Mouse (Mus musculus): ENCODE results near the gene Sh3glb2. TPM values are rescaled to one million over a fixed set of nuclear protein-coding genes. Genes with fewer than 3 reads are reported as not detected.

The Sh3glb2 gene
- total and polyA plus RNA-seq, 2 experiments from 2014 or later = 89.5 to 234 TPM

DNA sequence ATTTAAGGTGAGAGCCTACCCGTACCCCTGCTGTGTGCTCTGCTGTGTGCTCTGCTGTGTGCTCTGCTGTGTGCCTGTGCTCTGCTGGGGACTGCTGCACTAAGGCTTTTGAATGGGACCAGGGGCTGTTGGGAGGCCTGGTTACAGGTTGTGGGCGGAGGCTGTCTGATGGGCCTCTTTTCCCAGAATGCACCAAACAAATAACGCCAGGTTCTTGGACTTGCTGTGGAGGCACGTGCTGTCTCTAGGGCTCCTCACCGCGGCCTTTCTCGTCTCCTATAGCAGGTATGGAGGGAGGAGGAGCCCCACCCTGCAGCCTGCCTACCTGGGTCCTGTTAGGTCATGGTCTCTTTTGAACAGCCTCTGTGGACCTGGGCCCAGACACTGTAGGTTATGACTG is 37.1 kb upstream of the Sh3glb2 start:
- ATAC-seq (ENCODE audit: insufficient read depth, low read depth) (no peak), DNase-seq (ENCODE audit: low spot score) (no peak)
- Histone ChIP-seq H3K27ac (ENCODE audit: low read depth) (no peak overlapping the region), H3K4me2 (ENCODE audit: low read depth, low read length) (no peak overlapping the region), H3K9ac (replicated peaks; ENCODE audit: low read depth, low read length) (no peak overlapping the region), H3K9me3 (replicated peaks; ENCODE audit: control insufficient read depth, low read length) (no peaks in the 10 kb centered on the region), H3K36me3 (replicated peaks; ENCODE audit: control insufficient read depth, insufficient read depth, low read length) (peaks cover 41% of the 10 kb centered on the region), H3K4me1 (ENCODE audit: control insufficient read depth, insufficient read depth) (peaks cover 14% of the 10 kb centered on the region), H3K27me3 (ENCODE audit: control insufficient read depth, insufficient read depth, low read length) (no peaks in the 10 kb centered on the region), H3K4me3 (ENCODE audit: low read depth, low read length) (no peak overlapping the region)
- WGBS = 87% methylated on average over 7 of the region's 7 CpGs
- TF ChIP-seq CTCF (IDR thresholded peaks at IDR 0.05; ENCODE audit: low read depth) (no peak), EP300 (IDR thresholded peaks at IDR 0.05; ENCODE audit: low read depth) (no peak)

- no peaks in the 10 kb centered on the region for H3K9me3 ChIP-seq (replicated peaks; ENCODE audit: control insufficient read depth, low read length)
- no peak for DNase-seq (ENCODE audit: low spot score)
- TF ChIP-seq CTCF (IDR thresholded peaks at IDR 0.05; ENCODE audit: low read depth) (no peak), EP300 (IDR thresholded peaks at IDR 0.05; ENCODE audit: low read depth) (no peak)
- H3K27ac ChIP-seq (ENCODE audit: low read depth) = no peak overlapping the region
- H3K9ac ChIP-seq (replicated peaks; ENCODE audit: low read depth, low read length) = no peak overlapping the region
- H3K27me3 ChIP-seq (ENCODE audit: control insufficient read depth, insufficient read depth, low read length) = no peaks in the 10 kb centered on the region
- ATAC-seq (ENCODE audit: insufficient read depth, low read depth) = no peak
- WGBS = 82% methylated on average over 7 of the region's 7 CpGs
- no peak overlapping the region for H3K4me3 ChIP-seq (ENCODE audit: low read depth, low read length)
- H3K36me3 ChIP-seq (replicated peaks; ENCODE audit: control insufficient read depth, insufficient read depth, low read length) = peaks cover 36% of the 10 kb centered on the region
- H3K4me1 ChIP-seq (ENCODE audit: control insufficient read depth, insufficient read depth) = peaks cover 14% of the 10 kb centered on the region
- no peak overlapping the region for H3K4me2 ChIP-seq (ENCODE audit: low read depth, low read length)
Observed at GRCm38 (mm10) chr2:30395757-30396156, 36.6 kb upstream of the Sh3glb2 start.

GRCm38 (mm10) chr2:30393370-30393656 is 34.2 kb upstream of the Sh3glb2 start:
- H3K9me3 ChIP-seq (replicated peaks; ENCODE audit: control insufficient read depth, low read length) = no peaks in the 10 kb centered on the region
- H3K4me1 ChIP-seq (ENCODE audit: control insufficient read depth, insufficient read depth) = peaks cover 9% of the 10 kb centered on the region
- peak overlapping the region; percentile 81 for H3K4me3 ChIP-seq (ENCODE audit: low read depth, low read length)
- H3K27ac ChIP-seq (ENCODE audit: low read depth) = peak overlapping the region; percentile 87
- peaks cover 27% of the 10 kb centered on the region for H3K36me3 ChIP-seq (replicated peaks; ENCODE audit: control insufficient read depth, insufficient read depth, low read length)
- TF ChIP-seq CTCF (IDR thresholded peaks at IDR 0.05; ENCODE audit: low read depth) (no peak), EP300 (IDR thresholded peaks at IDR 0.05; ENCODE audit: low read depth) (no peak)
- no peak for ATAC-seq (ENCODE audit: insufficient read depth, low read depth)
- 43% methylated on average over 1 of the region's 1 CpGs for WGBS
- H3K4me2 ChIP-seq (ENCODE audit: low read depth, low read length) = peak overlapping the region; percentile 93
- H3K9ac ChIP-seq (replicated peaks; ENCODE audit: low read depth, low read length) = peak overlapping the region; percentile 65
- DNase-seq (ENCODE audit: low spot score) = no peak
- no peaks in the 10 kb centered on the region for H3K27me3 ChIP-seq (ENCODE audit: control insufficient read depth, insufficient read depth, low read length)

DNA sequence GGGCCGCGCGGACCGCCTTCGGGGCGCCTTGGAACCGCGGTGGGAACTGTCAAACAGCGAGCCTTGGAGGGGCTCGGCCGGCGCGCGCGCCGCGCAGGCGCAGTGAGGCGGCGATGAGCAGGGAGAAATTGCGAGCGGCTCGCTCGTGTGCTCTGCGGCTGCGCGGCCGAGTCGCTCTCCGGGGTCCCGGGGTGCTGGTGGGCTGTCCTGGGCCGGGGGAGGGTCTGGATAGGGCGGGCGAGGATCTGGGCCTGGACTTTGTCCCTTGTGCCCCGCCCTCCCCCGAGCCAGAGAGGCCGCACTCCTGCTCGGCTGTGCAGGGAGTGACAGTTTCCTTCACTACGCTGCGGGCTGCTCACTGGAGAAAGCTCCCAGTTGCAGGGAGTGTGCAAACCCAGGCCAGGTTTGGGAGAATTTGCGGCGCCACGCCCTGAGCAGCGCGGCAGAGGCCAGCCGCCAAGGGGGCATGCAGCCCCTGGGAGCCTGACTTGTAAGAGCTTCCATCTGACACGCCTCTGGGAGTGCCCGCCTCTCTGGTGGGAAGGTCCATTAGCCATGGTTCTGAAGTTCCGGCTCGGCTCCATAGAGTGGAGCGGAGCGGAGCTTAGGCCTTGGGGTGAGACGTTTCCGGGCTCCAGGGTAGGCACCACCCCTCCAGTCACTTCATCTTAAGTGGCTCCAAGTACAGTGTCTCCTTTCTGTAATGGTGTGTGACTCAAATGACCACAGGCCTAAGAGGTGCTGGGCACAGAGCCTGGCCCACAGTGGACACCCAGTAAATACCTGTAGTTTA is 33.6 kb upstream of the Sh3glb2 start:
- no peaks in the 10 kb centered on the region for H3K27me3 ChIP-seq (ENCODE audit: control insufficient read depth, insufficient read depth, low read length)
- WGBS = 0% methylated on average over 50 of the region's 54 CpGs
- H3K9ac ChIP-seq (replicated peaks; ENCODE audit: low read depth, low read length) = peak overlapping the region; percentile 65
- H3K36me3 ChIP-seq (replicated peaks; ENCODE audit: control insufficient read depth, insufficient read depth, low read length) = peaks cover 22% of the 10 kb centered on the region
- peak overlapping the region; percentile 81 for H3K4me3 ChIP-seq (ENCODE audit: low read depth, low read length)
- no peaks in the 10 kb centered on the region for H3K9me3 ChIP-seq (replicated peaks; ENCODE audit: control insufficient read depth, low read length)
- DNase-seq (ENCODE audit: low spot score) = peak; percentile 66
- peaks cover 9% of the 10 kb centered on the region for H3K4me1 ChIP-seq (ENCODE audit: control insufficient read depth, insufficient read depth)
- no peak for TF ChIP-seq CTCF (IDR thresholded peaks at IDR 0.05; ENCODE audit: low read depth)
- peak overlapping the region; percentile 93 for H3K4me2 ChIP-seq (ENCODE audit: low read depth, low read length)
- peak overlapping the region; percentile 87 for H3K27ac ChIP-seq (ENCODE audit: low read depth)
- peak; percentile 66 for ATAC-seq (ENCODE audit: insufficient read depth, low read depth)

DNA sequence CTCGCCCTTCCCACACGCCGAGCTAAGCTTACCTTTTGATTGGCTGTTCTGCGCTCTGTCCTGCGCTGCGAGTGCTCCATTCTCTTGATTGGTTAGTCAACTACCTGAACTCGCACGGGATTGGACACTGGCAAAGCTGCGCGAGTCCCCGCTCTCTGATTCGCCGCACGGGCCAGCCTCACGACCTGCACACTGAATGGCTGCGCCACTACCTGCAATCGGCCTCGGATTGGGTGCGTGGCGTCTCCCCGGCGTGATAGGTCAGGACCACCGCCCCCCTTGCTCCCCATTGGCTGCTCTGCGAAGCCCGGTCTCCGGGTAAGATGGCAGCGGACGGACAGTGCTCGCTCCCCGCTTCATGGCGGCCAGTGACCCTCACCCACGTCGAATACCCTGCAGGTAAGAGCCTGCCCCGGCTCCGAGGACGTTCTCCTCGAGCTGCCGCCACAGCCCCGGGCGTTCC is 33.0 kb upstream of the Sh3glb2 start, which contains the start of gene Dolpp1:
Dolpp1 (plus strand) TSS at position 141 of the 463 bp plus-strand sequence.
- Histone ChIP-seq H3K9me3 (replicated peaks; ENCODE audit: control insufficient read depth, low read length) (no peaks in the 10 kb centered on the region), H3K9ac (replicated peaks; ENCODE audit: low read depth, low read length) (peak within 1 kb of the TSS; percentile 65), H3K36me3 (replicated peaks; ENCODE audit: control insufficient read depth, insufficient read depth, low read length) (peaks cover 16% of the 10 kb centered on the region), H3K4me1 (ENCODE audit: control insufficient read depth, insufficient read depth) (peaks cover 9% of the 10 kb centered on the region), H3K4me3 (ENCODE audit: low read depth, low read length) (peak within 1 kb of the TSS; percentile 81), H3K4me2 (ENCODE audit: low read depth, low read length) (peak within 1 kb of the TSS; percentile 93), H3K27ac (ENCODE audit: low read depth) (peak within 1 kb of the TSS; percentile 87), H3K27me3 (ENCODE audit: control insufficient read depth, insufficient read depth, low read length) (no peaks in the 10 kb centered on the region)
- DNase-seq (ENCODE audit: low spot score) (peak; percentile 98), ATAC-seq (ENCODE audit: insufficient read depth, low read depth) (peak; percentile 96)
- under 1% methylated on average over 39 of the region's 40 CpGs for WGBS
- TF ChIP-seq CTCF (IDR thresholded peaks at IDR 0.05; ENCODE audit: low read depth) (no peak), EP300 (IDR thresholded peaks at IDR 0.05; ENCODE audit: low read depth) (peak; percentile 99)
